Mouse (Mus musculus) erythroblast, embryonic 14.5 days (primary cell): ENCODE results near the gene Syt17.

Experiments
- GATA1 ChIP-seq: IDR thresholded peaks from 2 replicates; pipeline ENCODE4 v1.6.1; 2012; ENCODE audit warnings: low read length, inconsistent platforms, mixed read lengths
- TAL1 ChIP-seq: IDR thresholded peaks from 3 replicates; pipeline ENCODE4 v1.6.1; 2012; ENCODE audit warnings: low read length, inconsistent platforms, mixed read lengths

DNA sequence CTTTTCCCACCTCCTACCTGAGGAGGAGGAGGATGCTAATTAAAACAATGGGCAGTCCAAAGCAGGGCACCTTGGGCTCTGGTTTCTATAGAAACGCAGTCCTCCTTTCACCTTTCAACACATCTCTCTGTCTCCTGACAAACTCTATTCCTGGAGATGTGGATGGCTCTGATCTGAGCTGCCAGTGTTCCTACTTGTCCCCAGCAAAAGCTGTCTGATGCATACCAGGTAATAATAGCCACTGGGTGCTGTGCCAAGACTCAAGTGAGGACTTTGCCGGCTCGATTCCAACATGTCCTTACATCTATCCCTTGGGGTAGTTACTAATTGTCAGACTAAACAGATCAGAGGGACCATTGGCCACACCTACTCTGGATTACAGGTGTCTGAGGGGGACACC lies 72.7 kb downstream of the Syt17 start:
- no peak for TF ChIP-seq TAL1
- no peak for TF ChIP-seq GATA1
